Mouse (Mus musculus) hematopoietic stem cell, adult 5-6 weeks (primary cell): ENCODE measurements around the gene Prn. TPM values are rescaled to one million over a fixed set of nuclear protein-coding genes. Genes with fewer than 3 reads are reported as not detected.
A peak's percentile ranks its signal among the peaks of the same experiment; 100 is the strongest.

Experiments
- ATAC-seq, 2 experiments: fragments of 125-278 bp in 1 of 2; replicated peaks in 1 of 2; 2 replicates each; pipeline ENCODE4 v1.8.0; 2016 to 2017; ENCODE audit warnings: inconsistent platforms in 2 of 2, mild to moderate bottlenecking in 2 of 2, moderate number of reproducible peaks in 2 of 2, low read depth in 1 of 2, moderate TSS enrichment in 1 of 2; ENCODE audit not compliant: low FRiP score in 2 of 2, poor library complexity in 2 of 2, severe bottlenecking in 2 of 2, insufficient read depth in 1 of 2, low TSS enrichment in 1 of 2
- total RNA-seq: library from RNA; stranded (forward); fragments of 172-1452, 232-1000 nt; gene quantifications from 2 replicates; pipeline ENCODE4 v1.2.3, GENCODE M21; 2017

Gene Prn
- total RNA-seq = not detected in 2 replicates

- ATAC-seq = peak; percentile 90 to 94
Observed at GRCm38 (mm10) chr2:131909683-131910572, at the start of gene Prn, which contains the start of gene Prnp. Gene Prn, plus strand, starts transcription at chr2:131909957. Gene Prnp, plus strand, starts transcription at chr2:131909928.

GRCm38 (mm10) chr2:131862617-131863275, 47.0 kb upstream of the Prn start:
- ATAC-seq = no peak

DNA sequence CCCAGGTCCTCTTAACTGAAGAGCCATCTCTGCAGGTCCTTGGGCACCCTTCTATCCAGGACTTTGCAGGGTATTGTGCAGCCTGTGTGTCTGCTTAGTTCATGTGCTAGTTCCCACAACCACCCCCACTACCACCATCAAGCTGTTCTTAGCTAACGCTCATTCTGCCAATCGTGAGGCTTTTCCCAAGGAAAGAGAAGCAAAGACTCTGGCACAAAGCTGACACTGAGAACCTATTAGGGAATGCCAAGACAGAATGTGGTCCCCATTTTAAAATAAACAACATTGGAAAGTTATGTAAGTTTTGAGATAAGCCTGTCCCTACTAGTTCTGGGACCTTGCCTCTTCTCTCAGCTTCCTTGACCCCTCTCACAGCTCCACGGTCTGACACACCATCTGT, 46.3 kb upstream of the Prn start:
- no peak for ATAC-seq

DNA sequence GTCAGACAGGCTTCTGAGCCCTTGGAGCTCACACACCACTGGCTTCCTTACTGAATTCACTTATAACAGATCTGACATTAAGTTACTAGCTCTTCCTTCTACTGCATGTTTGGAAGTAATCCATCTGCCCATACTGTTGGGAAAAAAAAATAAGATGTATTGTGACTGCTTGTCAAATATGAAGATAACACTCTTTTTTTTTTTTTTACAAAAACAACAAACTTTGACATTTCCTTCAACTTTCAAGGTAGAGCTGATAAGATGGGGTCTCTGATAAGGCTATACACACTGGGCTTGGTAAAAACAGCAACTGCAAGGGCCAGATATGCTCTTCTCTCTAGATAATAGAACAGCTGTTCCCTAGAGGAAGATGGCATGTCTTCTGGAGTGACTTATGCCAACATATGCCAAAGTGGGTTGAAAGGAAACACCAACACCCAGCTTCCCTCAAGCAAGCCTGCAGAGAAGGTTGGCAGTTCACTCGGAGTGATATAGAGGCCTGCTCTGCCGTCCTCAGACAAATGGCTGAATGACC, 45.4 kb upstream of the Prn start:
- ATAC-seq = no peak

DNA sequence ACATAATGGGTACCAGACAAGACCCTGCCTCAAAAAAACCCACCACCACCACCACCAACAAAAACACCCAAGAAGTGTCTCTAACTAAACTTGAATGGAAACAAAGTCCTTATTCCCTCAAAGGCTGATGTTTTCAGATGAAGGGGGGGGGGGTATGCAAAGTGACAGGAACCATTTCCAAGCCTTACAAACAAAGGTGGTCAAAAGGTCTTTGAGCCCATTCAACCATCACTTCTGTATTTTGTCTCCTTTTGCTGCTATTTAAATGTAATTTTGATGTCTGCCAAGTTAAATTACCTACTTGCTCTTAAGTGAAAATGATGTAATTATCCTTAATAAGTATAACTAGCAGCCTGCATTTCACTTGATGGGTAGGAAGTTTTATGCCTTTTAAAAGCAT, 43.1 kb upstream of the Prn start:
- no peak for ATAC-seq

GRCm38 (mm10) chr2:131868983-131869382, 40.8 kb upstream of the Prn start:
- no peak for ATAC-seq

DNA sequence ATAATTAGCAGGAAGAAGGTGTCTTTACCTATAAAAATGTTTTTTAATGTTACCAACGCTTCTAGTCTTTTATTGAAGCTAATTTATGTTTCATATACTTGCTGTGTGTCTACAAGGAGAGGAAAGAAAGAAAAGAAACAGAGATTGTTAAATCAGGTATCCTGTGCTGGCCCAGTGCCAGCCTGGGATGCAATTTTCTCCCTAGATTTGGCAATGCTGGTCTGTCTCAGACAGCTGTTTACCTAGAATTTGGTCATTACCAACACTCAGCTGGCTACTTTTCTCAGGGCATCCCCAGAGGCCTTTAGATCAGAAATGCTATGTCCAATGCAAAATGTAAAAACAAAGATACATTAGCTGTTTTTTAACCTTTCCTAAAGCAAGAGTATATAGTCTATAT, 36.4 kb upstream of the Prn start:
- ATAC-seq = no peak

- ATAC-seq = no peak
Observed at GRCm38 (mm10) chr2:131876551-131877265, 33.0 kb upstream of the Prn start.

DNA sequence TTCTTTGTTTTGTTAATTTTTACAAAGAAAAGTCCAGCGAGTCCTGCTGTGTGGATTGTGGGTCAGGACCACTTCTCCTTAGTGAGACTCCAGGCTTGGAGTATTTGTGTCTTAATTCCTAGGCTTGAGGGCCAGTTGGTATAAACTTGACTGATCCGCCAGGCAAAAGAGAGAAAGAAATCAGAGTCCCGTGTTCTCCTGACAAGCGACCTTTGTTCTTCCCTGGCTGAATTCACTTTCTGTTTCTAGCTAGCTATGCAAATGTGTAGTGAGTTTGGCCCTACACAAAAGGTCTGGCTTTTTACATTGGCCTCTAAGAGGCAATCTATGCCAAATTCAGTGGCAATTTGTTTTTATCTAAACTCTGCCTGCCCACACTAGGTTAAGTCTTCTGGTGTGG, 28.0 kb upstream of the Prn start:
- ATAC-seq = no peak

GRCm38 (mm10) chr2:131883136-131883535, 26.6 kb upstream of the Prn start:
- peak; percentile 34 to 63; a peak in 2 of 4 replicates for ATAC-seq

DNA sequence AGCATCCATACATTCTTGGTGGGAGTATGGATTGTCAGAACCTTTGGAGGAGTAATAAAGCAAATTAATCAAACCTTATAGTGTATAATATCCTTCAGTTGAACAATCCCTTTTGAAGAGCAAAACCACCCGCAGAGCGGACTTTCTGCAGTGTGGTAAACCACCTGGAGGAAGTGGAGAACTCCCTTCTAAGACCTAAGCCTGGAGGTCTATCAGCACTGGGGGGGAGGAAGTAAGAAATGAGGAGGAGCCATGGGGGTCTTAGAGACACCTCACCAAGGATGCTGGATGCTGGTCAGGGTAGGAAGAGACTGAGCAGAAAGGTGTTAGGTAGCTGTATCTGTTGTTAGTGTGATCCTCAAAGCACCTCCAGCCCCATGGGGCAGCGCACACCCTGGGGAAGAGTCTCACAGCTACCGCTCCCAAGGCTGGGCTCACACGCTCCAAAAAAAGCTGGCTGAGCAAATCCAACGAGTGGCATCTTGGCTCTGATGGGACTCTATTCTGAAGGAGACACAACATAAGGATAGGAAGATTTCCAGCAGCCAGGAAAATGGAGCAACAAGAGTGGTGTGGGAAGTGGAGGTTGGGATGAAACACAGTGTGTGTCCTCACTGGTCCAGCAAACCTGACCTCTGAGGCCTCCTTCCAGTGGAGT, 23.1 kb upstream of the Prn start:
- peak; percentile 18 to 29; a peak in 1 of 4 replicates for ATAC-seq

DNA sequence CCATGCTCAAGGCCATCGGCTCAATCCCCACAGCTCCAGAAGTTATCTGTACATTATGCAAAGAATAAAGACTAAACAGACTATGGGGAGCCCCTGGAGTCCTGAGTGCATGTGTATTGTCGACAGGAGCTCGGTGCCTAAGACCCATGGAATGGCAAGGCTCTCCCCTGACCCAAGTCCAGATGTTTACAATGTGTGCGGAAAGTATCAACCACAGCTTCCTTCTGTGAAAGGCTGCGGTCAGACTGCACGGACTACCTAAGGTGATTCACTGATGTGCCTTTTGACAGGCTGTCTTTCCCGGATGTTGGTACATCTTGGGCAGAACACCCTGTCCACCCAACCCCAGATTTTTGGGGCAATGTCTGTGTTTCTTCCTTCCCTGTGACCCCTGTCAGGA, 21.5 kb upstream of the Prn start:
- ATAC-seq = peak; percentile 66 to 88

GRCm38 (mm10) chr2:131892534-131892933, 17.2 kb upstream of the Prn start:
- no peak for ATAC-seq

- no peak for ATAC-seq
Observed at GRCm38 (mm10) chr2:131895106-131895505, 14.7 kb upstream of the Prn start.

DNA sequence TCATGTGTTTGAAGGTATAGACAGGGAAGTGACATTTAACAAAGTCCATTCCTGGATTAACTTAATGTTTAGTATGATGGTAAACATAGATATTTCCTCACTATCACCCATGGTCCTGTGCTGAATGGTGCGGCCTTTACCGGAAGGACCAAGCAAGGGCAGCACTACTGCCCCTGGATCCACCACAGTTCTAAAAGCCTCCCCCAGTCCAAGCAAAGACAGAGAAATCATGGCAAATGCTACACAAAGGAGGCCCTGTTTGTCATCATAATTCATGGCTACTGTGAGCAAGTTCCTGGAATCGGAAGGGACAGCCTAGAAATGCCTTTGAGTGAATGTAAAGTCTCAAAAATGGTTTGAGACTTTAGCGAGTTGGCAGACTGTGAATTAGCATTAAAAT, 13.7 kb upstream of the Prn start:
- ATAC-seq = no peak

DNA sequence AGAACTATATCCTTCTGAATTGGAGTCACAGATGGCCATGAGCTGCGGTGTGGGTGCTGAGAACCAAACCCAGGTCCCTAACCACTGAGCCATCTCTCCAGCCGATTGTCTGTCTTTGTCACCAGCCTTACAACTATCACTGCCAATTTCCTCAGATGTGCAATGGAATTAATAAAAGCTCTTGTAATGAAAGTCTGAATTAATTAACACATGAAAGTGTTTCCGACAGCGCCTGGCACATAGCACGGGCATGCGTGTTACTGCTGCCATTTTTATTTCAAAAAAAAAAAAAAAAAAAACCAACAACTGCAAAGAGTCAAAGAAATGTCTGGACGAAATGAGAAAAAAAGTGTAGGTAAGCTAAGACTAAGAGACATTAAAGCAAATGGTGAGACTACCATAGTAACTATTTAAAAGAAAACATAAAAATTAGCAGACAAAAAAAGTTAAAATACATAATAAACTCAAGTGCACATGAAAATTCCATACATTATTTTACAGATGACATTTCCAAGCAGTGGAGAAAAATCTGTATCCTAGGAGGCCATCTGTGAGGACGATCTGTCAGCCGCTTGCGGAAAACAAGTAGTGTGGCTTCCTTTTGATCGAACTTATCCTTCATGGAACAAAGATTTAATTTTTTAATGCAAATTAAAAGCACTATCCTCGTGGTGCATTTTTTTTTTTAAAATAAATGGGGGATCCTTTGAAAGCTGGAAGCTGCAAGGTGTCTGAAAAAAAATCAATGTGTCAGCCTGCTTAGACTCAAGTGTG, 12.2 kb upstream of the Prn start:
- no peak for ATAC-seq

- no peak for ATAC-seq
Observed at GRCm38 (mm10) chr2:131902423-131902822, 7.3 kb upstream of the Prn start.
